Mouse (Mus musculus): Measurements from ENCODE around the gene Mipep.

Gene Mipep

DNA sequence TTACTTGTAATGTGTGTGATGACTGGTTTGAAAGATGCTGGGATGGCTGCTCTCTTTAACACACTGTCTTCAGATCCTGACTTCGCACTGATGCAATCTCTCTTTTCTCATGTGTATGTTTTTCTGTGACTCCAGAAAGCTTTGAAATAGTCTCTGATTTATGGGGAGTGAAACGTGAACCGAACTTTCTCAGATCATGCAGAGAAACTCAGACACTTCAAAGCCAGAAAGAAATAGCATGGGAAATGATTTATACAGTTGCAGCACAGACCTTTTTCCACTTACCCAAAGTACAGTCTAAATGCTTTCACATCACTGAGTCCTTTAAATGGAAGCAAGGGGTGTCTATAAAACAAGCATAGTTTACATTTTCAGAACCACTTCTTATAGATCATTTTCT lies 79.0 kb downstream of the Mipep start:
- DNase-seq (ENCODE audit: extremely low read depth, low read depth), result no peak

DNA sequence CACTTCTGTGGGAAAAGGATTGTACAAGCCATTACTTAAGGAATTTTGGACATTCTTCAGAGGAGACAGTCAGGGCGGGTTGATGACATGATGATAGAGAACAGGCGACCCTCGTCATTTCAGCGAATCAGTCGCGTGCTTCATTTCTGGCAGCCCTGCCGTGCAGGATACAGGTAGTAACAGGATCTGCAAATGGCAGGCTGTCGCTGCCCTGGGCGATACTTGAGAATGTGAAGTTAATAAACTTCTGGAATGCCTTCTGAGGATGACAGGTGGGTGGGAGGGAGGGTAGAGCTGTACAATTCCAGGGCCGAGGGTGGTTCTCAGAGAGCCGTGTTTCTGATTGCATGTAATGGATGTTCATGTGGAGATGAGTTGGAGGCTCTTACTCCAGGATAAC lies 82.0 kb downstream of the Mipep start:
- no peak for DNase-seq (ENCODE audit: extremely low read depth, low read depth)

DNA sequence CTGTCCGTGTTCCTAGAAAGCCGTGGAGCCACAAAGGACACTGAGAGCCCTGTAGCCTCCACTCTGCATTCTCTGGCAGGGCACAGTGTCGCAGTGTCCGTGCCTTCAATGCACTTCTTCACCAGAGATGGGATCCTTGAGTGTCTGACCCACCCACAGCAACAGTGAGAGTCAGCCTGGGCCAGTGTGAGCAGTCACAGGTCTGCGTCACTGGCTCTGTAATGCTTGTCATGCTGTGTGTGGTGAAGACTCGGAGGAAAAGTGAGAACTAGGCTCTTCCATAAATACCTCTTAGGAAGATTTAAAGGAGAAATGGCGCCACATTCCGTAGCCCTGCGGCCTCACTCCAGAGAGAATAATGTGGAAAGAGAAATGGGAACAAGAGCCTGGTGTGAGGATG lies 84.0 kb downstream of the Mipep start:
- no peak for DNase-seq (ENCODE audit: extremely low read depth, low read depth)

DNA sequence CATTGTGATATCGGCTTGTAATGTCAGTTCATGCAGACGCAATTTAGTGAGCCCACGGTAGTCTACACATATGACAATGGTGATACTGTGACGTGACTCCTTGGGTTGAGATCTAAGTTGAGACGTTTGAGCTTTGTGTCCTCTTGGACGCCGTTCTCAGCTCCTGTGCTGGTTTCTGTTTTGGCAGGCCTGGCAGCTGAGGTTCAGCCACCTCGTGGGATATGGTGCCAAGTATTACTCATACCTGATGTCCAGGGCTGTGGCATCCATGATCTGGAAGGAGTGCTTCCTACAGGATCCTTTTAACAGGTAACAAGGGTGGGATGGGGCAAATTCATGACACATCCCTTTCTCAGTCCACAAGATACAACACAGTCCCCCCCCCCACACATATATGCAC lies 87.5 kb downstream of the Mipep start:
- no peak for DNase-seq (ENCODE audit: extremely low read depth, low read depth)

DNA sequence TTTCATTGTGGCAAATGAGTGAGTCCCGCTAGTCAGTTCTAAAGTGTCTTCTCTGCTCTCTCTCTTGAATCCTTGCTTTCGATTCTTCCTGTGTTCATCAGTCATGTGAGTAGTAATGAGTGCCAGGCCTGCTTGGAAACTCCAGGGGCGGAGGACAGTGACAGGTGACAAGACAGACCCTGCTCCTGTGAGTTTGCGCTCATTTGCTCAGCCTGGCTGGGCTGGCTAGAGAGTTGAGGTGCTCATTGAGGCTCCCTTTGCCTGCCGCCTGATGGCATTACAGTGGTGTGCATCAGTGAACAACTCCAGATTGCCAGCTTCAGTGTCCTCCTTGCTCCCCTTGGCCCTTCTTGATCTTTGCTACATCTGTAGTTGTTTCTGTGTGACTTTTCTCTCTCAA lies 97.7 kb downstream of the Mipep start:
- DNase-seq (ENCODE audit: extremely low read depth, low read depth), result no peak

DNA sequence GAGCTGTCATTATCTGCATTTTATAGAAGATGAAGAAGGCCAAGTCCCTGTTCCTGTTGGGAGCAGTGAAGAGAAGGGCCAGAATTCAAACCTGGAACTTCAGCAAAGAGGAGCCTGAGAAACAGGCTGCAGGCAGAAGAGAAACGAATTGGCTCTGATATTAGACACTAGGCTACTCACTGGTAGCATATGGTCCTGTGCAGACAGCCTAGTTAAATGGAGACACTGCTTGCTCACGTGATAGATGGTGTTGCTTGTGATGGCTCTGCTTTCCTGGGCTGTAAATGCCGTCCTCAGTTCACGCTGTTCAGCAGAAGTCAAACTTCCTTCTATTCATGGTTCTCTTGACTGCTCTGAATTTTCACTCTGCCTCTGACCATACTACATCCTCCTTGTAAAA lies 98.3 kb downstream of the Mipep start:
- no peak for DNase-seq (ENCODE audit: extremely low read depth, low read depth)

DNA sequence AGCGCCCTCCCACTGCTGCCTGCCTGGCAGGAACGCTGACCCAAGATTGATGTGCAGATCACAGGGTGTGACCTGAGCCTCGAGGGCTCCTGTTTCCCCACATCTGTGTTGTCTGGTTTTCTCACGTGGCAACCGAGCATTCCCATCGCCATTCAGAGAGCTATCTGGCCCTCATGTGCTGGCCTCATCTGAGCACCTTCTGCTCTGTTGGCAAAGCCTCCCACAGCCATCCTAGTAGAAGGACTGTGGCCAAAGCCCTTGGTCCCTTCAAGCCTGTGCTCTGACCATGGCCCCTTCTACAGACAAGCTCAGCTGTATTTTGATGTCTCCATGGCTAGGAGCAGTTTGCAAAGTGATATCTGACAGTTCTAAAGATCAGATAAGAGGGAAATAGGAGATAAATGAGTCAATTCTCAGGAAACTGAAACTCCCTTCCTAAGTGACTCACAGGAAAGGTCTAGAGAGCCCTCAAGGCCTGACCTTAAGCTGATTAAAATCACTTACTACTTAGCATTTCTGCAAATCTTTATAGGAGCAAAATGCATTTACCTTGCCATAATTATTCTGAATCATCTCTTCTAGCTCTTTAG lies 101.1 kb downstream of the Mipep start:
- no peak for DNase-seq (ENCODE audit: extremely low read depth, low read depth)

DNA sequence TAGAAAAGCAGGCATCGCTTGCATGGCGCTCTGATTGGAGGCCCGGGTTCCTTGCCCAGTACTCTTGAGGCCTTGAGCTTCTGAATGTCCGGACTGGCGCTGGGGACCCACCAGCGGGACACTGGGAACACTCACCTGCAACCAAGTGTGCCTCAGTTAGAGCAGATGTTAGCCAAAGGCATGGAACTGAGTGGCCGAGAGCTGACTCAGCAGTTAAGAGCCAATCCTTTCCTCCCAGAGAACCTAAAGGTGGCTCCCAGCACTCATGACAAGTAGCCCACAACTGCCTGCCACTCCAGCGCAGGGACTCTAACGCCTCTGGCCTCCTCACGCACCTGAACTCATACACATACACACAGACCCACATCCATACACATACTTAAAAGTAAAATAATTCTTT lies 109.5 kb downstream of the Mipep start:
- no peak for DNase-seq (ENCODE audit: extremely low read depth, low read depth)

DNA sequence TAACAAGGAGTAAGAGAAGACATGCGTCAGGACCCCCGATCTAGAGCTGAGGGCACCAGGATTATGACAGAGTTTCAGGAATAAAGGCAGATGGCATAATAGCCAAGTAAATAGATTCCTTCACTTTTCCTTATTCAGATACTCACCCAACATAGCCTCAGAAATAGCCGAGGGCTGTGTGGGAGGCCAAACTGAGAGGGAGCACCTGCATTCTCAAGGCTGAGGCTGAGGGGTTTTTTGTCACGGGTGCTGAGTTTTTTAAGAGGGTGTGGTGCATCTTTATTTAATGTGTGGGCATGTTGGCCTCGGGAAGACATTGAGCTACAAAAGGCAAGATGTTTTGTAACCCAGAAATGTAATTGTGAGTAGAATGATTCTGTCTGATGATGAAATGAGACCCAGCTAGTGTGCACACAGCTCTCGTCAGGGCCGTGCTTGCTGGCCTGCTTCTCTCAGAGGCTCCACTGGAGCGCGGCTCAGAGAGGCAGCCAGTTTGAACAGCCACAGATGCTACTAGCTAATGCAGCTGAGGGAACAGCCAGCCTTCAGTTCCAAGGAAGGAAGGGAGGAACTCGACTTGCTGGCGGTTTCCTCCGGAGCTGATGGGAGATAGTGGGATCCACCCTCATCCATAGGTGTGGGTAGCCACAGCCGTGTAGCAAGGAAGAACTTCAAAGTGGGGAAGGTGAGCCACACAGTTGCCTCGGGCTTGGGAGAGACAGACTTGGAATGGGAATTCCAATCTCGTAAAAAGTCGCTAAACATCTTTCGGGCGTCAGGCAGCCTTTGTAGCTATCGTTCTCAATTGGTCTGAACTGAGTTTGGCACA lies 111.0 kb downstream of the Mipep start:
- no peak for DNase-seq (ENCODE audit: extremely low read depth, low read depth)

DNA sequence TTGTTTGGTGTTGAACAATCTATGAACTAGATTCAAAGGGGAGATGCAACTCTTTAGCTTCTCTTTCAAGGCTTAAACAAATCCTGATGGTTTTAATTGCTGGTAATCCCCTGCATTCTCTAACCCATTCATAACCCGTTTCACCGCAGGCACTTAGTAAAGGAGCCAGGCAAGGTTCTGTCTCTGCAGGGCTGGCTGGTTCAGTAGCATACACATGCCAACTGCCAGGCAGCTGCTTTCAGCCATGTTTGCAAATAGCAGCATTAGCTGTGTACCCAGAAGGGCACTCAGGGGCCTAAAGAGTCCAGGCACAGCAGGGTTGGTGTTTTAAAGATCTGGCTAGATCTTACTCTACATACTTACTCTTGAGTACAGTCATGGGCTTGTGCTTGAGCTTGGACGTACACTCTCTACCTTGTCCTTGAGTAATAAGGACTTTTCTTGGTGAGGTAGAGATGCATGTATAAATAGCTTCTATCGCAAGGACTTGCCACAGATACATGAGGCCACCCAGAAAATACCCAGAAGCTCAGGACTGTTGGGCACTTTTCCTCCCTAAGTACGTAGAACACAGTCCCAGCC lies 113.8 kb downstream of the Mipep start:
- no peak for DNase-seq (ENCODE audit: extremely low read depth, low read depth)

DNA sequence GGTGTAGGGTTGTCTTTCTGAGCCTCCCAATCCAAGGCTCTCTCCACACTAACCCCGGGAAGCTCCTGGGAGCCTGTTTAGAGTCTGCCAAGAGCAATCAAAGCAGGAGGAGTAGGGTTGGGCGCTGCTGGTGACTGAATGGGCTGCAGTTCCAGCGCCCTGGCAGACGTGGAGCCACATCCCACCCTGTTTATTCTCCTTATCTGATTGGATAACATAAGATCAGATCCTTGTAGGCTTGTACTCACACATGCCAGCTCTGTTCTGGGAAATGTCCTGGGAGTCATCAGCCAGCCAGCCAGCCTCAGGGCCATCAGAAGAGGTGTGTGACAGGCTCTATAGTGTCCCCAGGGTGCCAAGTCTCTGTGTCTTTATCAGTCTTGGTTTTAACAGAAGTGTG lies 120.1 kb downstream of the Mipep start:
- DNase-seq (ENCODE audit: extremely low read depth, low read depth), result no peak

DNA sequence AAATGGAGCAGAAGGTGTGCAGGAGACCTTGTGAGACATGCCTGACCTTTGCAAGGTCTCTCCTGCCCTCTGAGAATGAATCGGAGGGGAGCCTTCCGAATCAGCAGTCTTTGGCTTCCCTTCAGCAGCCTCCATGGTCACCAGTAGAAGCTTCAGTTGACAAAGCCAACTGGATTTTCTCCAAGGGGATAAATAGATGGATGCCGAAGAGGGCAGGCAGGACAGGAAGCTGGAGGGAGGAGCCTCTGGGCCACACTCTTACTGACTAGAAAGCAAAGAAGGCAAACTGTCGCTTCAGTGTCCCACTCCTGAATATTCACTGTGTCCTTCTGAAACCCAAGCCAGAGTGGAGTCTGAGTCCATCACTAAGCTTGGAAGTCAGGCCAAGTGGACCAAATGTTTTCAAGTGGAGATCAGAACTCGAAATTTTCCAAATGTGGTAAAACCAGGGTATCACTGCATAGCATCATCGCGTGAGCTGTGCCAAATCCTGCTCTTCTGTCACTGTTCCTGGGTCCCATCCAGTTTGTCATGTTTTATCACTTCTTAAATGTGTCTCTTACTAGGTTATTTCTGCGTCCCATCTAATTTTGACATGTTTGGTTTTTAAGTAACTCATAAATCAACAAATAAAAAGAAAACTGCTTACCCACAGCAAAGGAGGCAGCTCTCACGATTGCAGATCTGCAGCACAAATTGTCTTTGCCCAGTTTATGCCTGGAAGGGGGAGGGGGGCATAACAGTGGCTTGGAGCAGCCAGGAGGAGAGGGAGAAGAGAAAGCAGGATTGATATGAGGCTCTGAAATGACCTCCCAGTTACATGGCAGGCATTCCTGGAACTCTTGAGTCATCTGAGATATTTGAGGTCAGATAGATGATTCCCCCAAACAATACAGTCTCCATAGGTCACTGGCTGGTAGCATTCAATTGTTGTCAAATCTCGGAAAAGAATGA lies 122.3 kb downstream of the Mipep start:
- DNase-seq (ENCODE audit: extremely low read depth, low read depth), result no peak

DNA sequence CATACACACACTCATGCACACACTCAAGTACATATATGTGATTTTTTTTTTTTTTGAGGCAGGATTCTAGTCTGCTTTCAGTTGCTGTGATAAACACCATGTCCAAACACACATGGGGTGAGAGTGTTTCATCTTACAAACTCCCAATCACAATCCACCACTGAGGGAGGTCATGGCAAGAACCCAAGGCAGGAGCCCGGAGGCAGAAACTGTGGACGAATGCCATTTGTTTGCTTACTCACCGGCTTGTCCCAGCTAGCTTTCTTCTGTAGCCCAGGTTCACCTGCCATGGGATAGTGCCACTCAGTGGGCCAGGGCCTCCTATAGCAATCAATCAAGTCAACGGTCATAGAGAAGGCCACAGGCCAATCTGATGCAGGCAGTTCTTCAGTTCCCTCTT lies 125.0 kb downstream of the Mipep start:
- DNase-seq (ENCODE audit: extremely low read depth, low read depth), result no peak

DNA sequence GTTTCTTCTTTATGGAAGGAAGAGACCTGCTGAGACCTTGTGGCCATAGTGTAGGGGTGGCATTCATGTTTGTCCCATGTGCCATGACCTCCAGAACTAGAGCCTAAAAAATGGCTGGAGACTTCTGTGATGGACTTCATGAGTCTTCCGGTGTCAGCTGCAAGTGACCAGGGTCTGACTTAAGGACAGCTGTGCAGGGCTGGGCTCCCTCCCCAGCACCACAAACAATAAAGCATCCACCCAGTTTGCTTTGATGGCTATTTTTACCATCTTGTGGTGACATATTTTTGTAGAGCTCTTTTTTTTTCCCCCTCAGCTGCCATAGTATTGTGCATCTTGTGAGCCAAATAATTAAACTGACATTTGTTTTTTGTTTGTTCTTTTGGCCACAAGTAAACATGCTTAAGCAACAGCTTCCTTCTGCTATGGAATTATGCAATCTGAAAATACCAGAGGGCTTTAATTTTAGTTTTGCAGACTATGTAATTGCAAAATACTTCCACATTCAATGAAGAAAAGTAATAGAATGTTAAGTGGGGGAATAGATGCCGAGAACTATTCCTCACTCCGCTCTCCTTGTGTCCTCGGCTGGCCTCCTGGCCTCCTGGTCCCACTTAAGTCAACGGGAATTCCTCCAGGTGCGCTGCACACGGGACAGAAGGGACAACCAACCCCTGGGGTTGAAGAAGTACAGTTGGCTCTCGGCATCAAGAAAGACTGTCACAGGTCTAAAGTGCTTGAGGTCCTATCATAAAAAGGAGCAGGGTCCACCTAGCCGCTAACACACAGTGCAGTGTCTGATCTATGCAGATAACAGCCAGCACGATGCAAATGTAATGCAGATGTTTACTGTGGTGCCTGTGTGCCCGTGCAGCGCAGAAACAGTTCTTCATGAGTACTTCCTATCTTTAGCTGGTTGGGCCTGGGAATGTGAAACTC lies 126.4 kb downstream of the Mipep start:
- DNase-seq (ENCODE audit: extremely low read depth, low read depth), result no peak

DNA sequence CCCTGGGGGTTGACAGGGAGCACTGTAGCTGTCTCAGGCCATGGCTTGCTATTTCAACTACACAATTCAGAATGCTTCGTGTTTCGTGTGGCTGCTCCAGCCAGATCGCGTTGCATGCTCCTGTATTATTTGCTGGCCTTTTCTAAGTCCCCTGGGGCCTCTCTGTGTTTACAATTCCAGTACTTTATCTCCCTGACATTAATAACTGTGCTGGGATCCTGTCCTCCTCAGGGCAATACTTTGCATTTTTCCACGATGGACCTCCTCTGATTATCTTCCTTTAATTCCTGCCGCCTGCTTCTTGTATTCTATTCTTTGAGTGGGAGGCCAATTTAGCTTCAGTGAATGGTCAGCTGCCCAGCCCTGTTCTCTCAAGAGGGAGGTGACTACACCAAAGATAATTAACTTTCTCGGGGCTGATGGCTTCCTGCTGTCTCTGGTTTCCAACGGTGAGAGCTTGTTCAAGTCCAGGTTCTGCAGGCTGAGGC lies 128.7 kb downstream of the Mipep start:
- DNase-seq (ENCODE audit: extremely low read depth, low read depth), result no peak

DNA sequence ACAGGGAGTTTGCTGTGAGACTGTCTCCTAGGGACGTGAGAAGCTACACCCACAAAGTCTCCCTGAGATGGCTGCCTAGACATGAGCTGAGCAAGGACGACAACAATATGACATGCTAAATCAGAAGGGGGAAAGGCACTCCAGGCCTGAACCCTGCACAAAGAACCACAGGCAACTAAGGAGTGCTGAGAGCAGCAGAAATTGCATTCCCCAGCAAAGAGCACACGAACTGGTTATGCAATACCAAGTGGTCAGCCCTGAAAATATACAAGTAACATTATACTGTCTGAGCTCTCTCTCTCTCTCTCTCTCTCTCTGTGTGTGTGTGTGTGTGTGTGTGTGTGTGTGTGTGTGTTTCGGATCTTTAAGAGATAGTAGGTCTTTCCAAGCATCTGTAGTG lies 132.3 kb downstream of the Mipep start:
- no peak for DNase-seq (ENCODE audit: extremely low read depth, low read depth)

DNA sequence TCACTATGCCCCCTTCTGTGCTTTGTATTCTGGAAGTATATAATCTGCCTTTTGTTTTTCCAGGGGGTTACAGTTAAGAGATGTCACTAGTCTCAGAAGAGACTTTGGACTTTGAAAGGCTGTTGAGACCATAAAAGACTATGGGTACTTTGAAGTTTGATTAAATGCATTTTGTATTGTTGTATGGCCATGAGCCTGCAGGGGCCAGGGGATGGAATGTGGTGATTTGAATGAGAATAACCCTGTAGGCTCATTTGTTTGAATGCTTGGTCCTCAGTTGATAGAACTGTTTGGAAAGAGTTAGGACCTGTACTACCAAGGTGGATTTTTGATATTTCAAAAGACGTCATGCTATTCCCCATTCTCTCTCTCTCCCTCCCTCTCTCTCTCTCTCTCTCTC lies 141.6 kb downstream of the Mipep start:
- DNase-seq (ENCODE audit: extremely low read depth, low read depth), result no peak

DNA sequence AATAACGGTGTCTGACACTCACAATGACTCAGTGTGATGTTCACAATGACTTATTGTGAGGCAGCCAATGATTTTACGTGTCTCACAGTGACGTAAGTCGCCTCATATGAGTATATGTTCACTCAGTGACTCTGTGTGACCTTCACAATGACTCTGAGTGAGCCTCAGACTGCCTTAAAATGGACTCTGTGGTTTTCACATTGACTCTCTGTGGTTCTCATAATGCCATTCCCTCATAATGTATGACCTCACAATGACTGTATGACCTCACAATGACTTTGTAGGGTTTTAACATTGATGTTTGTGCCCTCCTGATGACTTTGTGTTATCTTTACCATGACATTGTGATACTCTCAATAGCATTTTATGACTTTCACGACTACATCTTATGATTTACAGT lies 151.3 kb downstream of the Mipep start:
- DNase-seq (ENCODE audit: extremely low read depth, low read depth), result no peak

DNA sequence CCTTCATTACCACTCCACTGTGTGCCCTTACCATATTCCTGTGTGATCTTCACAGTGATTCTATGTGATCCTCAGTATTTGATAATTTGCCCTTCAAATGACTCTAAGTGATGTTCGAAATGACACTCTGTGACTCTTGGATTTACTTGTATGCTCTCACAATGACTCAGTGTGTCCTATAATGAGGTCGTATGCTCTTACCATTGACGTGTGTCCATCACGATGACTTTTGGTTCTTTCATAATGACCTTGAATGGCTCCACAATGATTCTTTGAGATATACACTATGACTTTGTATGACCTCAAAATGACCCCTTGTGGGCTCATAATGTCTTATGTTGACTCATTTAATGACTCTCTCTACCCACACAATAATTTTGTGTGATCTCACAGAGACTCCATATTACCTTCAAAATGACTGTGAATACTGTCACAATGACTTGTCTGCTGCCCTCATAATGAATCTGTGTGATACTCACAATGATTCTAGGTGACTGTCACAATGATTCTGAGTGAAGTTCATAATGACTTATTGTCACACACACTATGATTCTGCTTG lies 153.2 kb downstream of the Mipep start:
- no peak for DNase-seq (ENCODE audit: extremely low read depth, low read depth)
